Mouse (Mus musculus) sigmoid colon, adult 10 weeks (tissue): ENCODE data around the gene Krtap19-4. TPM values are rescaled to one million over a fixed set of nuclear protein-coding genes. Genes with fewer than 3 reads are reported as not detected.

Experiments
- polyA plus RNA-seq: library from polyadenylated mRNA; stranded (reverse); fragments of 350-450 nt; fragmentation: Illumina TruSeq; extraction: RNeasy Lipid Tissue Mini Kit (QIAGEN cat#74804); gene quantifications from one replicate; pipeline ENCODE4 v1.2.3, GENCODE M21; 2014; ENCODE audit warnings: low read depth, low replicate concordance

The Krtap19-4 gene
- polyA plus RNA-seq: not detected

GRCm38 (mm10) chr16:88884989-88885388, at the start of gene Krtap19-4:
Krtap19-4 (minus strand) TSS chr16:88885089.

GRCm38 (mm10) chr16:88932165-88932564, 47.3 kb upstream of the Krtap19-4 start, which contains the start of gene Krtap19-9b:
Krtap19-9b (minus strand) TSS chr16:88932265.

GRCm38 (mm10) chr16:88896357-88896756, 11.5 kb upstream of the Krtap19-4 start, which contains the start of gene Krtap19-5:
Krtap19-5 (minus strand) TSS chr16:88896457.

GRCm38 (mm10) chr16:88877938-88878337, 7.0 kb downstream of the Krtap19-4 start, which contains the start of gene Krtap19-3:
Krtap19-3 (minus strand) TSS chr16:88878038.

GRCm38 (mm10) chr16:88874169-88874568, 10.7 kb downstream of the Krtap19-4 start, which contains the start of gene Krtap19-2:
Krtap19-2 (minus strand) TSS chr16:88874269.

GRCm38 (mm10) chr16:88869311-88869710, 15.6 kb downstream of the Krtap19-4 start, which contains the start of gene Krtap19-1:
Krtap19-1 (minus strand) TSS chr16:88869411.

Other genes with a start within 250 kb of the Krtap19-4 start
- not detected for gene Krtap26-1, start 237.3 kb downstream of the Krtap19-4 start, polyA plus RNA-seq
- gene Krtap27-1, start 213.4 kb downstream of the Krtap19-4 start, polyA plus RNA-seq: not detected
- not detected for gene 2310061N02Rik, start 177.1 kb downstream of the Krtap19-4 start, polyA plus RNA-seq
- not detected for gene Krtap13-1, start 156.2 kb downstream of the Krtap19-4 start, polyA plus RNA-seq
- gene Krtap13, start 133.5 kb downstream of the Krtap19-4 start, polyA plus RNA-seq: not detected
- gene 2310034C09Rik, start 126.2 kb downstream of the Krtap19-4 start, polyA plus RNA-seq: not detected
- gene 2310057N15Rik, start 110.9 kb downstream of the Krtap19-4 start, polyA plus RNA-seq: not detected
- not detected for gene Gm5965, start 107.2 kb downstream of the Krtap19-4 start, polyA plus RNA-seq
- gene Gm20741, start 72.9 kb downstream of the Krtap19-4 start, polyA plus RNA-seq: not detected
- not detected for gene Krtap15, start 64.9 kb downstream of the Krtap19-4 start, polyA plus RNA-seq
- not detected for gene Krtap14, start 58.9 kb downstream of the Krtap19-4 start, polyA plus RNA-seq
- gene Krtap19-1, start 15.7 kb downstream of the Krtap19-4 start, polyA plus RNA-seq: not detected
- not detected for gene Krtap19-2, start 10.8 kb downstream of the Krtap19-4 start, polyA plus RNA-seq
- not detected for gene Krtap19-3, start 7.1 kb downstream of the Krtap19-4 start, polyA plus RNA-seq
- gene Krtap19-5, start 11.4 kb upstream of the Krtap19-4 start, polyA plus RNA-seq: not detected
- gene Krtap19-9b, start 47.2 kb upstream of the Krtap19-4 start, polyA plus RNA-seq: not detected
- not detected for gene Krtap16-3, start 77.8 kb upstream of the Krtap19-4 start, polyA plus RNA-seq
- gene Krtap22-2, start 125.7 kb upstream of the Krtap19-4 start, polyA plus RNA-seq: not detected
- not detected for gene Gm10229, start 130.2 kb upstream of the Krtap19-4 start, polyA plus RNA-seq
- not detected for gene Krtap6-1, start 146.6 kb upstream of the Krtap19-4 start, polyA plus RNA-seq
- gene Gm10228, start 156.4 kb upstream of the Krtap19-4 start, polyA plus RNA-seq: not detected
- not detected for gene Krtap6-5, start 162.8 kb upstream of the Krtap19-4 start, polyA plus RNA-seq
- not detected for gene 1110025L11Rik, start 178.9 kb upstream of the Krtap19-4 start, polyA plus RNA-seq
- gene Krtap6-3, start 198.9 kb upstream of the Krtap19-4 start, polyA plus RNA-seq: not detected